Mouse (Mus musculus) brain, adult 2 months (tissue): ENCODE data around the gene Rabgap1.
"Not testable (repeated sequence)": the region's sequence is repeated elsewhere in the genome, so short reads cannot be mapped to it uniquely, and the experiment has no call there.

Experiments
- DNase-seq: peaks from one replicate; pipeline ENCODE4 v3.0.0; 2011; ENCODE audit warnings: low read depth, low spot score

Gene Rabgap1

DNA sequence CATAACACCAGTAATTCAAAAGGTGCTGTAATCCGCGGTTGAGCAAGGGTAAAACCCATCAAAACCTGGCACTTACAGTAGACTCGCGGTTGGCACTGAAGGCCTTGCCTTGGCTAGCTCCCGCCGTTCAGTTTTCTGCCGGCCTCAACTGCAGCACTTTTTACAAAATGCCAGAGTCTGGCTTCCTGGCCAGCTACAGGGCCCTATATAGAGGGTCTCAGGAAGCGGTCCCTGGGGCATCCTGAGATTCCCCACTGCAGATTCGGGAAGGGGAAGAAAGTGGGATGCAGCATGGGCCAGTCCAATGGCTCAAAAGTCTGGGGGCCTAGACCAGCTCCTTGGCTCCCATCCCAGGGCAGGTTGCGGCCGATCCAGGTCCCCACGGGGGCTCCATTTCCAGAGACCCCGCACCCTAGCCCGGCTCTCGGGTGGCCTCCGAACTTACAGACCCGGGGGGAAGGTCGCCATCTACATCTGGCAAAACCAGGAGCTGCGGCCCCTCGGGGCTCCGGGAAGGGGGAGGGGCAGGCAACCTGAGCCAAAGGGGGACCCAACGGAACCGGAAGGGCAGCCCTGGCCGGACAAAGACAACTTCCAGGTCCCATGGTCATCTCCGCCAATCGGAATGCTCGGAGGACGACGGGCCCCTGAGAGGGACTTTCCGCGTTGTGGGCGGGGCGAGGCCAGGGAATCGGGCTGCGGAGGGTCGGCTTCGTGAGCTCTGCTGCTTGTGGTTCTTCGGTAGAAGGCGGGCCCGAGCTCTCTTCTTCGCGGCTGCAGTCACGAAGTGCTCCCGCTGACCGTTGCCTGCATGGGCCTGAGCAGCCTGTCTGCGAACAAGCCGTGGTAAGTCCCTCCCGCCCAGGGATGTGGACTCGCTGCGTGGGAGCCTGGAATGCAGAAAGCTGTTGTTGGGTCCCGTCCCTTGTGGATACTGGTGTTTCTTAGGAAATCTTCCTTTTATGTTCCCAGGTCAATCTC, at the start of gene Rabgap1, which contains the start of the genes Zbtb26 and Zbtb6:
TSS of gene Rabgap1 (plus strand) at position 669 of the 981 bp plus-strand sequence.
TSS of gene Zbtb26 (minus strand) at position 525 of the 981 bp plus-strand sequence.
TSS of gene Zbtb6 (minus strand) at position 561 of the 981 bp plus-strand sequence.
- DNase-seq, result peak; percentile 98

DNA sequence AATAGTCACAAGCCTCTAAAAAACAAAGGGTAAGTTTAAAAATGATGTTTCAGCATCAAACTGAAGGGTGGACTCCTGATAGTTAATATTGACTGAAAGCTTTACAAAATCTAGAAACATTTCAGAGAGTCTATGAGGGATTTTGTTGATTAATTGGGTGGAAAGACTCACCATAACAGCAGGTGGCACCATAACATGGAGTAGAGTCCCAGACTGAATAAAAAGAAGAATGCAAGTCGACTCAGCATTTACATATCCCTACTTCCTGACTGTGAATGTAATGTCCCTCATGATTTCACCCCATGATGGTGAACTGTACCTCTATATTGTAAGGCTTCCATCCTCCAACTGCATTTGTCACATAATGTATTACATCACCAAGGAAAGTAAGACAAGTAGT, 47.5 kb upstream of the Rabgap1 start:
- peak; percentile 20 for DNase-seq

DNA sequence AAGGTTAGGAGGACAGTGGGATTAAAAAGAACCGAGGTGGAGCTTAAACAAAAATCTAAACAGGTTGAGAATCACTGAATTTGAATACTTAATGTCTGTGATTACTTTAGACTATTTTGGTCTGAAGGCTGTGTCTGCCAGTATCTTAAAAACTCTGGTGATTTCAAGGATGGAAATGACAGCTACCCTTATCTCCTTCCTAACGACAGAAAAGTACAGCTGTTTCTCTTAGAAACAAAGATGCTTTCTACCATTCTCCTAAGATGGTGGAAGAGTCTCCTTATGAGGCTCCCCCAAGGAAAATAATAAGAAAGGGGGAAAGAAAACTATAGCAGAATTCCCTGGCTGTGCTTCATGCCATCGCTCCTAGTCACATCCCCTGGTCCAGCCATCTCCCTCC, 21.2 kb upstream of the Rabgap1 start:
- DNase-seq, result no peak

DNA sequence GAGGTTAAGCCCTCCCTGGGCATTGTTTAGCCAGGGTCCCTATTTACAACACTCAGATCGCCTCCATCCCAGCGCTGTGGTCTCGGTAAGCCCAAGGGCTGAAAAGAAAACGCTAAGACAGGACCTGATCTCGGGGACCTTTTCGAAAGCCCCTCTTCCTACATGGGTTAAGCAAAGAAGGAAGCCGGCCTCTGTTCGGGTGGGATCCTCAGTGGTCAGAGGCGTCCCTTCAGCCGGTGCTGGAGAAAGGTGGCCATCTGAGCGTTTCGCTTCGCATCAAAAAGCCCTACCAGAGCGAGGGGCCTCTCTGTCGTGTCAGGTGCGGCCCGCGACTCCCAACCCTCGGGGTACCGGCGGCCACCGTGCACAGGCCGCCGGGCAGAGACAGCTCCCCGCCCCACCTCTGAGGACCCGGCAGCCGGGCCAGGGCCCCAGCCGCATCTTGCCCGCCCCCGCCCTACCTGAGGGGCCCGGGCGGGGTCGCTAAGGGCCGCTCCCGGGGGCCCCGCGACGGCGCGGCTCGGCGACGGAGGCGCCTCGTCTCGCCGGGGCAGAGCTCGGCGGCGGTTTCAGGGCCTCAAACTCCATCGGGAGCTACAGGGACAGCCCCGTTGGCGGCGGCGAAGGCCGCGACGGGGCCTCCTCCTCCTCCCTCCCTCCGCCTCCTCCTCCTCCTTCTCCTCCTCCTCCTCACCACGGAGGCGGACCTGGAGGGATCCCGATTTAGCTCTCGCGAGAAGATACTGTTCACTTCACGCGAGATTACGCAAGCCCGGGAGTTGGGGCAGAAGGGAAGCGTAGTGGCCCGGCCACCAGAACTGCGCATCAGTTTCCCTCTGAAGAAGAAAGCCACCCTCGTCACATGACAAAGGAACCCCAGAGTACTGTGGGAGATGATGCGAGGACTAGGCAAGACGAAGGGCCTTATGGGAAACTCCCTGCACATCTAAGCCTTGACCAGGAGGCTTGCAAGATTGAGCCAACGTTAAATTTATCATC, 20.5 kb upstream of the Rabgap1 start, which contains the start of gene Rc3h2:
TSS of gene Rc3h2 (minus strand) at position 598 of the 999 bp plus-strand sequence.
- DNase-seq, result peak; percentile 99

DNA sequence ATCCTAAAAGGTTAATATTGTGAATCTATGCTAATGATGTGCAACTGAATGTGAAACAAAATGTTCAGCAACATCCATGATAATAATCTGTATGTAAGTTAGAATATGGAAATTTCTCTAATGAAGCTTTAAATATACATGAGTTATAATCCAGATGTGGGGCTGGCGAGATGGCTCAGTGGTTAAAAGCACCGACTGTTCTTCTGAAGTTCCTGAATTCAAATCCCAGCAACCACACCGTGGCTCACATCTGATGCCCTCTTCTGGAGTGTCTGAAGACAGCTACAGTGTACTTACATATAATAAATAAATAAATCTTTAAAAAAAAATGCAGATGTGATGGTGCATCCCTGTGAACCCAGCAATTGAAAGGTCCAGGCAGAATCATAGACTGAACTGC, 19.4 kb upstream of the Rabgap1 start:
- peak; percentile 19 for DNase-seq

DNA sequence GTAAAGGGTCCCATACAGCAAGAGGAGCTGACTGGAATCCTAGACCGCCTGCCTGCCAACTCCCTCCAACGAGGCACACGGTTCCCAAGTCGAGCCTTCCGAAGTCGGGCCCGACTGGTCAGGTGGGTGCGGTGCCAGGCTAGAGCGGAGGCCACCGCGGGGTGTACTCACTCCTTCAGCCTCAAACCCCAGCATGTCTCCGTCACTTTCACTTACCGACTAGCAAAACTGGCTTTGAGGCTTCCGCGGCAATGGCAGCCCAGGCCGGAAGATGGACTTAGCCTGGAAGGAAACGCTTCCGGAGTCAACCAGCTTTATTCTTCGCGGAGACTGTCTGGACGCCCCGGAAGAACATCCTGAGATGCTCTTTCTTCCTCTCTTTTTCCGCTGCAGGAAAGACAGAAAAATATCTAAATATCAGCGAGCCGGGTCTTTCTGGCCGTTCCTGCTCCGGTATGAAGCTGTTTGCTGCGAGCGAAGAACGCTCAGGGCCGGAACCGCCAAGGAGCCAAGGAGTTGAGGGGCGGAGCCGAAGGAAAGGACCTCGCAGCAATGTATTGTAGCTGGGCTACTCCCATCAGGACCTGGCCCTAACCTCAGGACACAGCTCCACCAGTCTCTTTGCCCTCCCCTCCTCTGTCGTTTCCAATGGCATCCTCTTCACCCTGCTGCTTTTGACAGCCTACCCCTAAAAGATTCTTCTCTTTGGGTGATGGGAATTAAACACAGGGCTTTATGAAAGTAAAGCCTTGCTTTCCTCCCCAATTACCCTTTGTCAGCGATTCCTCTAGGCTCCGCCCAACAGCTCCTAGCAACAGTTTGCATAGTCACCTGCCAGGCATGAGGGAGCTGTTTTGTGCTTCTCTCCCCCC, 12.2 kb upstream of the Rabgap1 start:
- DNase-seq, result peak; percentile 96

DNA sequence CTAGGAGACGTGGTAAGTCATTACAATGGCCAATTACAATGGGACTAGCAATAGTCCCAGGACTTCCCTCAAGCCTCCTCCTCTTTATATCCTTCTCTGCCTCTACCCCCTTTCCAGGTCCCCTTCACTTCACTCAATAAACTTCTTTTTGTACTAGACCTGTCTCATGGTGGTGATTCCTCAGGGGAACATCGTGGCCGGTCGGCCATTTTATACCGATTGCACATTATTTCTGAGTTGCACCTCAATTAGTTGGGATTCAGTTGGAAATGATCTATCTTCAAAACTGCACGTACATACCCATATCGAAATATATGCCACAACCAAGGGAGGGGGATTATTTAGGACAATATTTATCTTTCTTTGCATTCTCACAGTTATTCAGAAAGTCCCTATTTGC, 11.5 kb upstream of the Rabgap1 start:
- DNase-seq, result no peak

DNA sequence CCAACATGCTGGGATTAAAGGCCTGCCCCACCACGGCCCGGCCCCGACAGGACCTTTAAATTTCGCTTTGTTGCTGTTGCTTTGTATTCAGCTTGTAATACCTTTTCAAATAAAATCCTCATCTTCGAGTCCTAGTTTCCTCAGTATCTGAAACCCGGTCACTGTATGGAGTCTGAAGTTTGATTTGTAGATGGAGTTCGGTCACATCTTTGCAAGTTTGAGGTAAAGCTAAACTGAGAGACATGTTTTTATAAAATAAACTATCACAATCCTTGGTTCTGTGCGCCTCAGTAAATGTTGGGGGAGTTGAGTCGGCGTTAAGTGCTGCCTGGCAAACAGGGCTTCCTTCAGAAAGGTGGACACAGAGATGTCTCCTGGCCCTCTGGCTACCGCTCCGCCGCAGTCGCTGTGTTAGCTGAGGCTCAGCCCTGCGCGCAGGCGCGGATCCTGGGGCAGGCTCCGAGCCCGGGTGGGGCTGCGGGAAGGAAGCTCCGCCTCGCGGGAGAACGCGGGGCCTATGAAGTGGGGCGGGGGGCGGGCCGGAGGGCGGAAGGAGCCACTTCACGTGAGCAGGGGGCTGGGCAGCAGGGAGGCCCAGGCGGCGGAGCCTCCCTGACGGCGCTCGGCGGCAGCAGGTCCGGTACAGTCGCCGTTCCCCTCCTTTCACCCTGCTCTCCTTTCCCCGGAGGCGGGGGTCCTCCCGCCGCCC, 8.7 kb downstream of the Rabgap1 start:
- DNase-seq, result peak; percentile 98

DNA sequence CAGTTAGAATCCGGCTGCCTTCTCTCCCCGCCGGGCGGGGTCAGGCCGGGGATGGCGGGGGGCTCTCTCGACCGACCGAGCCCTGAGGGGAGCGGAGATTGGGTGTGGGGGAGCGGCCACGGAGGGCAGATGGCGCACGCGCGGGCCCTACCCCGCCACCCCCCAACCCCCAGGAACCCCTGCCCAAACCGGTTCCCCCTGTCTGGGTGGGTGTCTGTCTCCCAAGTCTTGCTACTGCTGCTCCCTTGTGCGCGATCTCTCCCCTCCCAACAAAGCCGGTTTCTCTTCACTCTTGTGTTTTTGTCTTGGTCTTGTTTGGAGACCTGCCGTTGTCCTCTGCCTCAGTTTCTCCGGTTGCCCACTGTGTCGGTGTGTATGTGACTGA, 9.3 kb downstream of the Rabgap1 start:
- no peak for DNase-seq

DNA sequence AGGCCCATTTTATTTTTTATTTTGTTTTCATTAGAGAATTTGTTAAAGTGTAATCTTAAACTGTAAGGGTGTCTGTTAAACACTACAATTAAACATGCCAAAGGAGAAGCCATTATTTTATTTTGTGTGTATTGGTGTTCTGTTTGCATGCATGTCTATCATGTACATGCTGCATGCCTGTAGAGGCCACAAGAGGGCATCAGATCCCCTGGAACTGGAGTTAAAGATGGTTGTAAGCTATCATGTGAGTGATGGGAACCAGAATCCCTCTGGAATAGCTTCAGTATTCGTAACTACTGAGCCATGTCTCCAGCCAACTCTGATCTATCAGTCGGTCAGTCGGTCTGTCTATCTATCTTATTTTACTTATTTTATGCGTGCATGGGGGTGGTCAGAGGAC, 17.6 kb downstream of the Rabgap1 start:
- no peak for DNase-seq

DNA sequence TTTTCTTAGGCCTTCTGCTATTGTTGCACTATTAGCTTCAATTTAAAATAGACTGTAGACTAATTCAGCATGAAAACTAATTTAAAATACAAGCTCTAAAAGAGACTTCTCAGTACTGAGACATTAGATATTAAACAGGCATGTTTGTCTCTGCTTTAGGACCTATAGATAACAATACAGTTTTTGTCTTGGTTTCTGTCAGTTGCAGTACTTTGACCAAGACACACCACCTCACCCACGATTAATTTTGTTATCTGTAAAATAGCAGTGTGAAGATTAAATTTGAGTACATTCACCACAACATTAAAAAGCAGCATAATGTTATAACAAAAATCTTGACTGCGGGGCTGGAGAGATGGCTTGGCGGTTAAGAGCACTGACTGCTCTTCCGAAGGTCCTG, 23.2 kb downstream of the Rabgap1 start:
- DNase-seq, result no peak

DNA sequence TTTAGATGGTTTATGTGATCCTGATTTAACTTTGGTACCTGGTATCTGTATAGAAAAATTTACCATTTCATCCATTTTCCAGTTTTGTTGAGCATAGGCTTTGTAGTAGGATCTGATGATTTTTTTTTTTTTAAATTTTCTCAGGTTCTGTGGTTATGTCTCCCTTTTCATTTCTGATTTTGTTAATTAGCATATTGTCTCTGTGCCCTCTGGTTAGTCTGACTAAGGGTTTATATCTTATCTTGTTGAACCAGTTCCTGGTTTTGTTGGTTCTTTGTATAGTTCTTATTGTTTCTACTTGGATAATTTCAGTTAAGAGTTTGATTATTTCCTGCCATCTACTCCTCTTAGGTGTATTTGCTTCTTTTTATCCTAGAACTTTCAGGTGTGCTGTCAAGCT, 36.5 kb downstream of the Rabgap1 start:
- DNase-seq, result no peak

DNA sequence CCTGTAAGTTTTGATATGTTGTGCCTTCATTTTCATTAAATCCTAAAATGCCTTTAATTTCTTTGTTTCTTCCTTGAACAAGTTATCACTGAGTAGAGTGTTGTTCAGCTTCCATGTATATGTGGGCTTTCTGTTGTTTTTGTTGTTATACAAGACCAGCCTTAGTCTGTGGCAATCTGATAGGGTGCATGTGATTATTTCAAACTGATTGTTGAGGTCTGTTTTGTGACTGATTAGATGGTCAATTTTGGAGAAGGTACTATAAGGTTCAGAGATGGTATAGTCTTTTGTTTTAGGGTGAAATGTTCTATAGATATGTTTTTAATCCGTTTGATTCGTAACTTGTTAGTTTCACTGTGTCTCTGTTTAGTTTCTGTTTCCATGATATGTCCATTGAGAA, 37.0 kb downstream of the Rabgap1 start:
- DNase-seq, result no peak

DNA sequence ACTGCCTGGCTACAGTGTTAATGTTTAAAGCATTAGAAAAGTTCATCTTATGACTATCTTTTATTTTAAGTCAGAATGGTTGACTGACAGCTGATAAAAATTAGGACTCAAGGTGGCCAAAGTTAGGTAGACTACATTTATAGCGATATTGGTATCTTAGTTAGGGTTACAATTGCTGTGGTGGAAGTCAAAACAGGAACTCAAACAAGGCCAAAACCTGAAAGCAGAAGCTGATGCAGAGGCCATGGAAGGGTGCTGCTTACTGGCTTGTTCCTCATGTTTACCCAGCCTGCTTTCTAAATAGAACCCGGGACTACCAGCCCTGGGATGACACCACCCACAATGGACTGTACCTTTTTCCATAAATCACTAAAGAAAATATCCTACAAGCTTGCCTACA, 41.1 kb downstream of the Rabgap1 start:
- DNase-seq, result no peak

DNA sequence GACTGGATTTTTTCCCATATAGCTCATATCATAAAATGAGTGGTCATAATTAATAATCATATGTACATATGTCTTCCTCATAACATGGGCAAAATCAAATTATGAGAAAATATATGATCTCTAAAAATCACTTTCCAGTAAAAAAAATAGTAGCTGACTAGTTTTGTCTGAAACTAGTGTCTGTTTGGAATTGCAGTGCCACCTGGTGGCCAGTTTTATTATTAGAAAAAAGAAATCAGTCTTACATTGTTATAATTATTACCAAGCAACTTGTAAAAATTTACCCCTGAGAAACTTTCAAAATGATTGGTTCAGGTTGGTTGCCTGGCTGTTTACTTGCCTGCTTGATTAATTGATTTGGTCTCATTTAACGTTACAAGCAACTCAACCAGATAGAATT, 42.3 kb downstream of the Rabgap1 start:
- peak; percentile 67 for DNase-seq

DNA sequence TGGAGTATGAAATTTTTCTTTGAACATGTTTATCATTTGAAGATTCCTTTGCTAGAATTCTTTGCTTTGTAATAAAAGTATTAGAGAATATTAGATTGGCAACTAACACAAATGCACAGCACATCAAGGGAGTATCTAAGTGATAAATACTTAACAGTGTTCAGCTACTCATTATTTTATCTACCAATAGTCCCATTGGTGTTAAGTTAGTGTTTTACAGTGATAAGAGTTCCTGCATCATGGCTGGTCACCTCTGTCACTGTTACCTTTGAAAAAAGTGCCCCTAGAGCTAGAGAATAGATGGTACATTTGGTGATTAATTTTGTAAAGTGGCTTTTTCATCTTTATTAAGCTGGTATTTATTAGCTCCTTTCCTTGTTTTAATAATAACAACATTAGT, 43.3 kb downstream of the Rabgap1 start:
- DNase-seq, result no peak

DNA sequence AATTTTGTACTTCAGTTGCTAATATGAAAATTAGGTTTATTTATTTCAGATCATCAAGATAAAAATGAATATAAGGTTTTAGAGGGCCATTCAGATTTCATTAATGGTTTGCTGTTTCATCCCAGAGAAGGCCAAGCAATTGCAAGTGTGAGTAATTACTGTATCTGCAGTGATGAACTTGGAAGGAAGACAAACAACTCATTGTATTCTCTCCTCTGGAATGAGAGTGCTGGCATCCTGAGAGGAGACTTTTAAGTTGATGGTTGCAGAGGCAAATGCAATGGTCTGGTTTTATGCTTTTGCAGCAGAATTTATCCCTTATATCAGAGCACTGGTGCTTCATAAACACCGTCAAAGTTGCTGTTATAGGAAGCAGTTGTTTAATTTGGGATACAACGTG, 45.9 kb downstream of the Rabgap1 start:
- DNase-seq, result peak; percentile 12

DNA sequence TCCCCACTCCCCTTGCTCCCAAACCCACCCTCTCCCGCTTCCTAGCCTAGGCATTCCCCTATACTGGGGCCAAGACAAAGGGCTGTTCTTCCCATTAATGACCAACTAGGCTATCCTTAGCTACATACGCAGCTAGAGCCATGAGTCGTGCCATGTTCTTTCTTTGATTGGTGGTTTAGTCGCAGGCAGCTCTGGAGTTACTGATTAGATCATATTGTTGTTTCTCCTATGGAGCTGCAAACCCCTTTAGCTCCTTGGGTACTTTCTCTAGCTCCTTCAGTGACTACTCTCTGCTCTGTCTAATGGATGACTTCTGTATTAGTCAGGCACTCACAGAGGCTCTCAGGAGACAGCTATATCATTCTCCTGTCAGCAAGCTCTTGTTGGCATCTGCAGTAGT, 54.2 kb downstream of the Rabgap1 start:
- DNase-seq, result no peak

DNA sequence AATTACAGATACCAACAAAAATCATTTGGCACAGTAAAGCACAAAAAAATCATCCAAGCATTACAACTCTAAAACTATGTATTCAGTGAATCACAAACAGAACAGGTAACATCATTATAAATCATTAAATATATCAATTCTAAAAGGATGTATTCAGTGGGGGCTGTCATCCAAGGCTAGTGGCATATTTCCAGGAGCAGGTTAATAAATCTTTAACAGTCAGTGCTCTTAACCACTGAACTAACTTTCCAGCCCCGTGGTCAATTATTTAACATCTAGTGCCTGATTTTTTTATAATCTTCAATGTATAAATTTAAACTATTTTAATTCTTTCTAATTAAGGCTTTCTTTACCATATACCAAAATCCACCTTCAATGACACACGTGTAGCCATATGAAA, 62.8 kb downstream of the Rabgap1 start:
- DNase-seq, result not testable (repeated sequence)
